Mouse (Mus musculus): ENCODE measurements around the gene Gm42878. TPM values are rescaled to one million over a fixed set of nuclear protein-coding genes. Genes with fewer than 3 reads are reported as not detected.
"Not testable (repeated sequence)": the region's sequence is repeated elsewhere in the genome, so short reads cannot be mapped to it uniquely, and the experiment has no call there.

The Gm42878 gene
- polyA plus RNA-seq, 1 experiment from 2014 or later = not detected

DNA sequence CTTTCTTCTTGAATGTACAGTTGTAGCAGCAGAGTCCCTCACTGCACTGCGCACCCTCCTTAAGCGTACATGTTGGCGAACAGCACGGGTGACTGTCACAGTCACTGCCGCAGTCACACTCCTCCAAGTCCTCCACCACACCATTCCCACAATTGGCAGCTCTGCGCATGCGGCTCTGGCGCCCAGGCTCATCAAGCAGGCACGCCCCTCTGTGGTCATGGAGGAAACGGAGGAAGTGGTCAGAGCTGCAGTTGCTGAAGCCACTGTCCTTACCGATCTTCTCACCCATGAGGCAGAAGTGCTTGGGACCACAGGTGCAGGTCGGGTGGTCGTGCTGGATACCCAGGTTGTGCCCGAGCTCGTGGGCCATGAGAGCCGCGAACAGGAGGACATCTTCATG, 25.5 kb downstream of the Gm42878 start:
- H3K4me3 ChIP-seq (replicated peaks); H3K9me3 ChIP-seq; H3K4me1 ChIP-seq; H3K9ac ChIP-seq; H3K27ac ChIP-seq; H3K4me2 ChIP-seq; H3K27me3 ChIP-seq; ATAC-seq (ENCODE audit: low FRiP score): not testable (repeated sequence)
- WGBS = 92% methylated on average over 11 of the region's 17 CpGs
- H3K36me3 ChIP-seq (replicated peaks) = peaks cover 46% of the 10 kb centered on the region

DNA sequence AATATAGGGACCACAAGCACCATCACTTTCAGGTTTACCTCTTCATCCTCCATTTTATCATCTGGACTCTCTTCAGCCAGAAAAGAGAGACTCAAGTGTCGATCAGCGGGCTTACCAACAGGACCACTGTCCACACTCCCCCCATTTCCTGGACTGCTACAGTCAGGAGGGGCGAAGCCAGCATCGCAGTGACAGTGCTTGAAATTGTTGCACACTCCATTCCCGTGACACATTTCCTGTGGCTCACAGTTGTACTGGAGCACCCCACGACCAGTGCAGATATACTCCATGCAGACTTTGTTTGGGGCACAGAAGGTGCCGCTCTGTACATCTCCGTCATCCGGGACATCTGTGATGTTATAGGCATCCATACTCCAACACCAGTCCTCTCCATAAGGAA, 26.3 kb downstream of the Gm42878 start:
- Histone ChIP-seq H3K36me3 (replicated peaks) (peaks cover 38% of the 10 kb centered on the region), H3K9me3 (no peaks in the 10 kb centered on the region), H3K4me2 (no peak overlapping the region), H3K4me1 (no peaks in the 10 kb centered on the region), H3K4me3 (replicated peaks) (no peak overlapping the region), H3K9ac (no peak overlapping the region), H3K27me3 (no peaks in the 10 kb centered on the region), H3K27ac (no peak overlapping the region)
- WGBS = 95% methylated on average over 9 of the region's 9 CpGs
- no peak for ATAC-seq (ENCODE audit: low FRiP score)

DNA sequence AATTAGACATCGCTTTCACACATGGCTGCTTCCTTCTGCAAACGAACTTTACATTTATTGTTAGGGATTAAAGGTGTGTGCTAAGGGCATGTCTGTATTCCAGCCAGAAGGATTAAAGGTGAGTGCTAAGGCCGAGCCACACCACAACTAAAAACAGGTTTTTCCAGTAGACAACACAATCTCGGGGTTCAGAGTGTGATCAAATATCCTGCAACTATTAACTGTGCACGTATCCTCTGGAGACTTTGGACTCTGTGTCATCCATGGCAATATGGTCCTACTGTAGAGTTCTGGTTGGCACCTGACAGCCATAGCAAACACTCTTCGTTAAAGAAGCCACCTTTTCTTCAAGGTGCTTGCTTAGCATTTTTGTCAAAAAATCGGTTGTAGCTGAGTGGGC, 35.3 kb downstream of the Gm42878 start:
- H3K9ac ChIP-seq = no peak overlapping the region
- no peak overlapping the region for H3K4me3 ChIP-seq (replicated peaks)
- 82% methylated on average over 7 of the region's 7 CpGs for WGBS
- no peak for ATAC-seq (ENCODE audit: low FRiP score)
- H3K4me2 ChIP-seq = no peak overlapping the region
- no peaks in the 10 kb centered on the region for H3K27me3 ChIP-seq
- no peaks in the 10 kb centered on the region for H3K9me3 ChIP-seq
- no peaks in the 10 kb centered on the region for H3K36me3 ChIP-seq (replicated peaks)
- no peak overlapping the region for H3K27ac ChIP-seq
- no peaks in the 10 kb centered on the region for H3K4me1 ChIP-seq

DNA sequence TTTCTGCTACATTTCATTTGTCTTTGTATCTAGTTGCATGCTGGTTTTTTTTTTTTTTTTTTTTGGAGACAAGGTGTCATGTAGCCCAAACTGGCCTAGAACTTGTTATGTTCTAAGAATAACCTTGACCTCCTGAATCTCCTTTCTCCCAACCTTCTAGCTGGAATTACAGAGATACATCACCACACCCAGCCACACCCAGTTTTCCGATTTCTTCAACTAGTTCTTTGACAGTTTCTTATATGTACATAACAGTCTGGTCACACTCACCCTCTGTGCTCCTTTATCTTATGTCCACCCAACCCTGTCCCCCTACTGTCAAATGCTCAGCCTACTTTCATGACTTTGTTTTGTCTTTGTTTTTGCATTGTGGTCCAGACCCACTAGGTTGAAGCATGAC, 38.4 kb downstream of the Gm42878 start:
- no peak overlapping the region for H3K9ac ChIP-seq
- no peaks in the 10 kb centered on the region for H3K36me3 ChIP-seq (replicated peaks)
- no peaks in the 10 kb centered on the region for H3K27me3 ChIP-seq
- ATAC-seq (ENCODE audit: low FRiP score) = no peak
- H3K9me3 ChIP-seq = no peaks in the 10 kb centered on the region
- no peaks in the 10 kb centered on the region for H3K4me1 ChIP-seq
- H3K4me3 ChIP-seq (replicated peaks) = no peak overlapping the region
- no peak overlapping the region for H3K4me2 ChIP-seq
- 100% methylated on average over 1 of the region's 1 CpGs for WGBS
- H3K27ac ChIP-seq = no peak overlapping the region

DNA sequence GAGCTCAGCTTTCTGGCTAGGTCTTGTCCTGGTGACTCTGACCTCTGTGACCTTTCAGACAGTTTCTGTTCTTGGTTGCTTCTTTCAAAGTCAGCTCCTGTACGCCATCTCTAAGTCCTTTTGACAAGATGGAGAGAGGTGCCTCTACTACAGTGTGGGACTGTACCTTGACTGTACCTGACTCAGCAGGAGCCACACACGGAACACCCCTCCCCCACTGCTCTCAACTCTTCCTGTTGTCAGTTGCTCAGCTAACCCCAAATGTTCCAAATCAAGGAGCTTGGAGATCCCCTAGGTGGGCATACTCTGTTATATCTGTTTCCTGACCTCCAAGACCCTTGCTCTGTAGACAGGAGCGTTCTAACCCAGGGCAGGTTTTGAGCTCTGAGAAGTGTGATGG, 42.1 kb downstream of the Gm42878 start, which contains the start of gene Adam1b:
Gene Adam1b (minus strand): TSS at position 205 of the 400 bp plus-strand sequence.
- Histone ChIP-seq H3K4me2 (no peak within 1 kb of the TSS), H3K4me1 (no peaks in the 10 kb centered on the region), H3K9ac (no peak within 1 kb of the TSS), H3K36me3 (replicated peaks) (no peaks in the 10 kb centered on the region), H3K27me3 (no peaks in the 10 kb centered on the region), H3K4me3 (replicated peaks) (no peak within 1 kb of the TSS), H3K27ac (no peak within 1 kb of the TSS), H3K9me3 (no peaks in the 10 kb centered on the region)
- WGBS = 87% methylated on average over 3 of the region's 3 CpGs
- ATAC-seq (ENCODE audit: low FRiP score) = no peak

DNA sequence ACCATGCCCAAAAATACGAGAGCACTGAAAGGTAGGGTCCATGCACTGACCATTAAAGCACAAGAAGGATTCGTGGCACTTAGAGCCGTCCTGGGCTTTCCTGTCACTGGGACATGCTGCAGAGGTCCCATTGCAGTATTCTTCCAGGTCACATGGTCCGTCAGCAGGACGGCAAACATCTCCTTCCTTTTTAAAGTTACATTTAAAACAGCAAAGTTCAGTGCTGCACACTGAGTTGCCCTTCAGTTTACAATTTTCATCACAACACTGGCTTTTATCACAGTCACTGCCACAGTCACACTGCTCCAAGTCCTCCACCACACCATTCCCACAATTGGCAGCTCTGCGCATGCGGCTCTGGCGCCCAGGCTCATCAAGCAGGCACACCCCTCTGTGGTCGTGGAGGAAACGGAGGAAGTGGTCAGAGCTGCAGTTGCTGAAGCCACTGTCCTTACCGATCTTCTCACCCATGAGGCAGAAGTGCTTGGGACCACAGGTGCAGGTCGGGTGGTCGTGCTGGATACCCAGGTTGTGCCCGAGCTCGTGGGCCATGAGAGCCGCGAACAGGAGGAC, 43.8 kb downstream of the Gm42878 start:
- H3K27ac ChIP-seq; H3K4me1 ChIP-seq; H3K36me3 ChIP-seq (replicated peaks); ATAC-seq (ENCODE audit: low FRiP score); H3K4me2 ChIP-seq; H3K4me3 ChIP-seq (replicated peaks); H3K9me3 ChIP-seq; H3K27me3 ChIP-seq; H3K9ac ChIP-seq: not testable (repeated sequence)
- WGBS = 81% methylated on average over 11 of the region's 17 CpGs

DNA sequence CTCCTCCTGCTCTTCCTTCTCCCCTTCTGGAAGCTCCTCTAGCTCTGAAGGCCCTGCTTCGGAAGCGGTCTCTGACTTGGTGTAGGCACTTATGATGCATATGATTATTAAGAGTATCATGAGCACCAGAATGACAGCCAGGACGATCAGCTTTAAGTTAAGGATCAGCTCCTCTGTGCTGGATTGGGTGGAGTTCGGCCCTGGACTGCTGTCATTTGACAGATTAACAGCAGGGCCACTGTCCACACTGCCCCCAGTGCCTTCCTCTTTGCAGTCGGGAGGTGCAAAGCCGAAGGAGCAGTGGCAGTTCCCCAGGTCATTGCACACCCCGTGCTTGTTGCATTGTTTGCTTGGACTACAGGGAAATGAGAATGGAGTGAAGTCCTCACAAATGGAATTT, 44.6 kb downstream of the Gm42878 start:
- ATAC-seq (ENCODE audit: low FRiP score) = no peak
- H3K27ac ChIP-seq = no peak overlapping the region
- H3K4me1 ChIP-seq = no peaks in the 10 kb centered on the region
- no peak overlapping the region for H3K4me3 ChIP-seq (replicated peaks)
- no peak overlapping the region for H3K4me2 ChIP-seq
- H3K9ac ChIP-seq = no peak overlapping the region
- H3K36me3 ChIP-seq (replicated peaks) = no peaks in the 10 kb centered on the region
- WGBS = 81% methylated on average over 7 of the region's 7 CpGs
- no peaks in the 10 kb centered on the region for H3K9me3 ChIP-seq
- H3K27me3 ChIP-seq = no peaks in the 10 kb centered on the region

DNA sequence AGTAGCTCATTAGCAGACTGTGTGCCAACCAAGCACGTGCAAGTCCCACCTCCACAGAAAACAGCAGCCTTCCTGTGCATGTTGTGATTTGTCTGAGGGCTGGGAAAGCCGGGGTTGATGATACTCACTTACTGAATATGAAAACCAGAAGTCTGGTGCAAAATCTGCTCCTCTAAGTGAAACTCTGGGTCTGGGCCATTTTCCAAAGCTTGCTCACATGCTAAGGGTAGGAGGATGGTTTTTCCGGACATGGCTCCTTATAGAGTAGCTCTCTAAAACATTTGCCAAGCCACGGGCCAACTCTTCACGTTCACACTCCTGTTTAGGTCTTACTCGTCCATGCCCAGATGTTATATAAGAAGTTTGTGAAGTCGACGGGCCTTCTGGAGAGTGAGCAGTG, 52.0 kb downstream of the Gm42878 start:
- H3K4me2 ChIP-seq = no peak overlapping the region
- no peaks in the 10 kb centered on the region for H3K27me3 ChIP-seq
- H3K36me3 ChIP-seq (replicated peaks) = no peaks in the 10 kb centered on the region
- ATAC-seq (ENCODE audit: low FRiP score) = no peak
- 77% methylated on average over 8 of the region's 8 CpGs for WGBS
- no peak overlapping the region for H3K9ac ChIP-seq
- H3K27ac ChIP-seq = no peak overlapping the region
- H3K9me3 ChIP-seq = no peaks in the 10 kb centered on the region
- no peaks in the 10 kb centered on the region for H3K4me1 ChIP-seq
- H3K4me3 ChIP-seq (replicated peaks) = no peak overlapping the region

DNA sequence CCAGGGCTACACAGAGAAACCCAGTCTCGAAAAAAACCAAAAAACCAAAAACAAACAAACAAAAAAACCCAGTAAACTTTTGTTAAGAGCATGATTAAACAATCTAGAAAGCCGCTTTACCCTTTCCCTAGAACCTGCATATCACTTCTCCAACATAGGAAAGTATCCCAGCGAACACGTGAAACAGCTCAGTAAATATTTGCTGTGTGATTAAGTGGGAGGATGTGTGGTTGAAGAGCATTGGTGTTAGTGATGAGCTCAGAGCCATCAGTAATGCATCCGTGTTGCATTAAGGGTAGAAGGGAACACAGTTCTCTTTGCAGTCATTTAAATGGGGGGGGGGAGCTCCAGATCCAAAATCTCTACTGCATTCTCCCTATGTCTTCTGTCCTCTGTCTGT, 60.5 kb downstream of the Gm42878 start:
- no peaks in the 10 kb centered on the region for H3K4me1 ChIP-seq
- no peaks in the 10 kb centered on the region for H3K27me3 ChIP-seq
- H3K27ac ChIP-seq = no peak overlapping the region
- no peak for ATAC-seq (ENCODE audit: low FRiP score)
- WGBS = 87% methylated on average over 5 of the region's 5 CpGs
- no peaks in the 10 kb centered on the region for H3K36me3 ChIP-seq (replicated peaks)
- H3K4me3 ChIP-seq (replicated peaks) = no peak overlapping the region
- no peaks in the 10 kb centered on the region for H3K9me3 ChIP-seq
- H3K9ac ChIP-seq = no peak overlapping the region
- H3K4me2 ChIP-seq = no peak overlapping the region

DNA sequence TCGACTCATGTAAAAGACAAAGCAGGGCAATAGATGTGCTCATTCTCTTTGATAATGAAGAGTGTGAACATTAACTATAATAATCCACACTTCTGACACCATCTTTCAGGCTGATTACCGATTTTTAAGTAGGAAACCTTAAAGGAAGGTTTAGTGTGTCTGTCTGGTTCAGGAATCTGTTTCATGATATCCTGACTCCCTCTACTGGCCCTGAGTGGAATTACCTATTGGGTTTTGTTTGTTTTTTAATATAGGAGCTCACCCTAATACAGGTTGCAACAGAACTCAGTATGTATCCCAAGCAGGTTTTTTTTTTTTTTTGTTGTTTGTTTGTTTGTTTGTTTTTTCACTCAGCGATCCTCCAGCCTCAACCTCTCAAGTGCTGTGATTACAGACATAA, 67.6 kb downstream of the Gm42878 start:
- ATAC-seq (ENCODE audit: low FRiP score) = no peak
- WGBS = 32% methylated on average over 3 of the region's 3 CpGs
- Histone ChIP-seq H3K4me1 (no peaks in the 10 kb centered on the region; the same call in 1 of the 2 replicates), H3K4me2 (no peak overlapping the region), H3K9me3 (no peaks in the 10 kb centered on the region), H3K27ac (no peak overlapping the region), H3K27me3 (no peaks in the 10 kb centered on the region), H3K9ac (no peak overlapping the region), H3K4me3 (replicated peaks) (no peak overlapping the region), H3K36me3 (replicated peaks) (no peaks in the 10 kb centered on the region)

DNA sequence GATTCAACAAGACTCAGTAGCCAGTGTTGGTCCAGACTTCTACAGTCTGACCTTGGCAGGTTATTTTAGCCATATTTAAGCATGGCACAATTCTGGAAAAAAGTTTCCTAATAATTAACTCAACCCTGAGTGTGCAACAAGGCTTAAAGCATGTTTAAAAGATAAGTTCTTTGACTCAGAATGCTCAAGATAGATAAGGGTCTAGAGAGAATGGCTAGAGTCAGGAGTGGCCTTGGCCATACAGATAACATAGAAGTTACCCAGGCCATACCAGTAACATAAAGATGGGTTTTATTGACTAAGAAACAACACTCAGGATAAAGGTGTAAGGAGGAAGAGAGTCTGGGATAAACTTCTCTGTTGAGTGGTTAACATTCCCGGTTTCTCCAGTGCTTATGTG, 69.2 kb downstream of the Gm42878 start:
- 88% methylated on average over 1 of the region's 1 CpGs for WGBS
- no peak overlapping the region for H3K4me3 ChIP-seq (replicated peaks)
- ATAC-seq (ENCODE audit: low FRiP score) = no peak

DNA sequence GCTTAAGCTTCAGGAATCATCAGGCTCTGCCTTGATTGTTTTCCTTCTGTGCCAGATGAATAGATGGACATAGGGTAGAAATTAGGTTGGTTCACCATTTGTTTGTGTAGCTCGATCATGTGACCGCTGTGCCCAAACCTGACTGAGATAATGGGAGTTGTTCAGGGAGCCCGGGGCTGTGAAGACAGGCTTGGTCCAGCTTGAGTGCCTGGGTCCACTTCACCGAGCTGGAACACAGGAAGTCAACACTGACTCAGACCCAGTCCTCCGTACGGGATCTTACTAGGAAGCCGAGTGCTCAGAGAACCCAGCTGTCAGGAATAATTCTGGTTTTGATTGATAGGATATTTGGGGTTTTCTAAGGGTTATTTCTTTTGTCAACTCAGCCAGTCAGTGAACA, 70.7 kb downstream of the Gm42878 start:
- H3K4me1 ChIP-seq = no peaks in the 10 kb centered on the region; the same call in 1 of the 2 replicates
- WGBS = 74% methylated on average over 7 of the region's 7 CpGs
- no peaks in the 10 kb centered on the region for H3K9me3 ChIP-seq
- ATAC-seq (ENCODE audit: low FRiP score) = no peak
- no peak overlapping the region for H3K27ac ChIP-seq
- no peak overlapping the region for H3K9ac ChIP-seq
- no peak overlapping the region for H3K4me3 ChIP-seq (replicated peaks)
- H3K36me3 ChIP-seq (replicated peaks) = no peaks in the 10 kb centered on the region
- no peak overlapping the region for H3K4me2 ChIP-seq
- no peaks in the 10 kb centered on the region for H3K27me3 ChIP-seq

More for the DNA sequence above, 69.2 kb downstream of the Gm42878 start:
- H3K9ac ChIP-seq = no peak overlapping the region
- H3K27ac ChIP-seq = no peak overlapping the region
- no peaks in the 10 kb centered on the region for H3K36me3 ChIP-seq (replicated peaks)
- H3K27me3 ChIP-seq = no peaks in the 10 kb centered on the region
- H3K4me1 ChIP-seq = no peaks in the 10 kb centered on the region; the same call in 1 of the 2 replicates
- no peak overlapping the region for H3K4me2 ChIP-seq
- H3K9me3 ChIP-seq = no peaks in the 10 kb centered on the region

DNA sequence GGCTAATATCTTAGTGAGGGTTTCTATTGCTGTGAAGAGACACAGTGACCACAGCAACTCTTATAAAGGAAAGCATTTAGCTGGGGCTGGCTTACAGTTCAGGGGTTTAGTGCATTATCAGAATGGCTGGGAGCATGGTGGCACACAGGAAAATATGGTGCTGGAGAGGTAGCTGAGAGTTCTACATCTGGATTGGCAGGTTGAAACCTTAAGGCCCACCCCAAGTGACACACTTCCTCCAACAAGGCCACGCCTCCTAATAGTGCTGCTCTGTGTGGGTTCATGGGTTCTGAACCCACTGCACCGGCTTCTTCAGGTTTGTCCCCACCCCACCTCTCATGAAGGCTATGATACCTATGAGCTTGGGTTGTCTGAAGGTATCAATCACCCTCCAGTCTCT, 72.9 kb downstream of the Gm42878 start:
- H3K36me3 ChIP-seq (replicated peaks) = no peaks in the 10 kb centered on the region
- WGBS = 85% methylated on average over 2 of the region's 2 CpGs

More for the DNA sequence above, 72.9 kb downstream of the Gm42878 start:
- H3K4me1 ChIP-seq = no peaks in the 10 kb centered on the region; the same call in 1 of the 2 replicates
- H3K4me3 ChIP-seq (replicated peaks) = no peak overlapping the region
- no peak for ATAC-seq (ENCODE audit: low FRiP score)
- no peaks in the 10 kb centered on the region for H3K27me3 ChIP-seq
- no peaks in the 10 kb centered on the region for H3K9me3 ChIP-seq
- no peak overlapping the region for H3K9ac ChIP-seq
- no peak overlapping the region for H3K27ac ChIP-seq
- H3K4me2 ChIP-seq = no peak overlapping the region

All from forebrain, embryonic 12.5 days (tissue).